Mouse (Mus musculus): ENCODE results near the gene Adora2b.
A peak's percentile ranks its signal among the peaks of the same experiment; 100 is the strongest.

Gene Adora2b

GRCm38 (mm10) chr11:62248401-62249244 is at the start of gene Adora2b:
Gene Adora2b (plus strand): TSS chr11:62248984.
- peak; percentile 68 to 75 for DNase-seq

GRCm38 (mm10) chr11:62200901-62201512 is 47.8 kb upstream of the Adora2b start:
- DNase-seq: no peak

GRCm38 (mm10) chr11:62202645-62203044 is 46.1 kb upstream of the Adora2b start:
- DNase-seq: no peak

GRCm38 (mm10) chr11:62209111-62209510 is 39.7 kb upstream of the Adora2b start:
- DNase-seq: no peak

- no peak for DNase-seq
Measured at GRCm38 (mm10) chr11:62209891-62210290, 38.9 kb upstream of the Adora2b start.

- no peak for DNase-seq
Measured at GRCm38 (mm10) chr11:62213384-62213989, 35.3 kb upstream of the Adora2b start.

- no peak for DNase-seq
Measured at GRCm38 (mm10) chr11:62215107-62215506, 33.7 kb upstream of the Adora2b start.

GRCm38 (mm10) chr11:62217751-62218150 is 31.0 kb upstream of the Adora2b start:
- DNase-seq: no peak

GRCm38 (mm10) chr11:62220756-62221510 is 27.9 kb upstream of the Adora2b start:
- DNase-seq: no peak

- no peak for DNase-seq
Measured at GRCm38 (mm10) chr11:62223416-62223815, 25.4 kb upstream of the Adora2b start.

- no peak for DNase-seq
Measured at GRCm38 (mm10) chr11:62223962-62224361, 24.8 kb upstream of the Adora2b start.

- DNase-seq: no peak
Measured at GRCm38 (mm10) chr11:62224797-62225196, 24.0 kb upstream of the Adora2b start.

- DNase-seq: no peak
Measured at GRCm38 (mm10) chr11:62240631-62241261, 8.0 kb upstream of the Adora2b start.

- no peak for DNase-seq
Measured at GRCm38 (mm10) chr11:62243871-62244270, 4.9 kb upstream of the Adora2b start.

GRCm38 (mm10) chr11:62244471-62244870 is 4.3 kb upstream of the Adora2b start:
- no peak for DNase-seq

GRCm38 (mm10) chr11:62247759-62248400 is 904 bp upstream of the Adora2b start:
- no peak for DNase-seq

- DNase-seq: peak; percentile 52 to 56
Measured at GRCm38 (mm10) chr11:62249266-62250037, 668 bp downstream of the Adora2b start.

GRCm38 (mm10) chr11:62251047-62251446 is 2.3 kb downstream of the Adora2b start:
- DNase-seq: no peak

GRCm38 (mm10) chr11:62253380-62253779 is 4.6 kb downstream of the Adora2b start:
- DNase-seq: no peak

GRCm38 (mm10) chr11:62259214-62259613 is 10.4 kb downstream of the Adora2b start:
- no peak for DNase-seq

- DNase-seq: peak; percentile 38 to 64
Measured at GRCm38 (mm10) chr11:62263599-62263998, 14.8 kb downstream of the Adora2b start.
